ENCODE assay signal across 8 mouse cellular contexts in the genomic region with DNA sequence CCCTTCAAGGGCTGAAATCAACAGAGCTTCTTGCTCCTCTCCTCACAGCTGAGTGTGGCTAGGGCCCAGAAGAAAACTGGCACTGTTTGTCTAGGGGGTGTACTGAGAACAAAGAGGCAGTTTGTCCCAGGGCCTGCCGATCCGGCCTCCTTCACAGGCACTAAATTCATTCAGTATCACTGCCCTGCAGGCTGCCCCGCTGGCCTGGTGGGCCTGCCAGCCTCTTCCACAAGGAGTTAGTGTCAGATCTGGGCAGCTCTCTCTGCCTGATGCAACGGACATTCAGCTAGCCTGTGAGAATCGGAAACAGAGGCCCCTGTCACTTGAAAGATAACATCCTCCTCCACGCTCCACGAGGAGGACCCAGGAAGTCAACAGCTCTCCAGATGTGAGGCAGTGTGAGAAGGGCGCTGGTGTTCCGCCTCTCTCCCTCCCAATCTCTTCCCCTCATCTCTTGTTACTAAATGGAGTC.
DNase-seq lines count a peak whose midpoint lies in the region; ATAC-seq and TF ChIP-seq lines count a peak whose summit lies in the region.

No protein-coding gene starts in this region.

- 34% methylated on average over 9 of the region's 9 CpGs for WGBS in embryonic facial prominence, embryonic 10.5 days
- 16% methylated on average over 9 of the region's 9 CpGs for WGBS in heart, postnatal 0 days

- TF ChIP-seq EP300 in heart, postnatal 0 days (IDR thresholded peaks at IDR 0.05; ENCODE audit: low read depth) = no peak

- H3K4me2 ChIP-seq in heart, postnatal 0 days (ENCODE audit: low read depth, low read length) = no peak overlapping the region

- H3K27ac ChIP-seq in embryonic facial prominence, embryonic 10.5 days (replicated peaks) = peak overlapping the region; percentile 66
- peak overlapping the region; percentile 59; the same call in 1 of the 2 replicates for H3K27ac ChIP-seq in heart, postnatal 0 days (ENCODE audit: low read depth)

- H3K9ac ChIP-seq in heart, postnatal 0 days (replicated peaks; ENCODE audit: low read depth, low read length) = no peak overlapping the region

- peak; percentile 19 for DNase-seq in kidney, postnatal 14 days
- no peak for DNase-seq in kidney, adult 11 months
- peak; percentile 37 for DNase-seq in embryonic facial prominence, embryonic 10.5 days (ENCODE audit: low spot score)
- no peak for DNase-seq in heart, postnatal 0 days (ENCODE audit: low spot score)
- peak; percentile 71 to 78 for DNase-seq in left cerebral cortex, adult 9 months (ENCODE audit: low spot score in 2 of 2)
- peak; percentile 29 for DNase-seq in mesoderm, embryonic 11.5 days (ENCODE audit: low read depth, low spot score)
- DNase-seq in thymus, postnatal 14 days = peak; percentile 64

- TF ChIP-seq CTCF in heart, postnatal 0 days (IDR thresholded peaks at IDR 0.05; ENCODE audit: low read depth) = no peak

- H3K4me1 ChIP-seq in embryonic facial prominence, embryonic 10.5 days = peaks cover 14% of the 10 kb centered on the region
- H3K4me1 ChIP-seq in heart, postnatal 0 days (ENCODE audit: control insufficient read depth, insufficient read depth) = no peaks in the 10 kb centered on the region

- H3K36me3 ChIP-seq in embryonic facial prominence, embryonic 10.5 days (replicated peaks) = no peaks in the 10 kb centered on the region
- H3K36me3 ChIP-seq in heart, postnatal 0 days (replicated peaks; ENCODE audit: control insufficient read depth, insufficient read depth, low read length) = no peaks in the 10 kb centered on the region

- H3K27me3 ChIP-seq in embryonic facial prominence, embryonic 10.5 days (replicated peaks; ENCODE audit: low read depth, poor library complexity, severe bottlenecking) = no peaks in the 10 kb centered on the region
- H3K27me3 ChIP-seq in heart, postnatal 0 days (ENCODE audit: control insufficient read depth, insufficient read depth, low read length) = no peaks in the 10 kb centered on the region

- ATAC-seq in heart, postnatal 0 days (ENCODE audit: insufficient read depth, low read depth) = peak; percentile 40
- ATAC-seq in monocyte, adult 5-6 weeks (replicated peaks; ENCODE audit: insufficient number of reproducible peaks, low FRiP score, low TSS enrichment, poor library complexity, severe bottlenecking) = no peak

- H3K9me3 ChIP-seq in embryonic facial prominence, embryonic 10.5 days = no peaks in the 10 kb centered on the region
- no peaks in the 10 kb centered on the region for H3K9me3 ChIP-seq in heart, postnatal 0 days (replicated peaks; ENCODE audit: control insufficient read depth, low read length)

- no peak overlapping the region for H3K4me3 ChIP-seq in embryonic facial prominence, embryonic 10.5 days
- H3K4me3 ChIP-seq in heart, postnatal 0 days (ENCODE audit: low read depth, low read length) = no peak overlapping the region

Comparison
In these comparisons a context has a peak if more than half of its experiments do, and no peak if none do; other contexts are left out.
1. DNase-seq: peak in kidney, postnatal 14 days (single experiment), embryonic facial prominence, embryonic 10.5 days (single experiment), left cerebral cortex, adult 9 months (2 of 2), mesoderm, embryonic 11.5 days (single experiment) and thymus, postnatal 14 days (single experiment); none in kidney, adult 11 months (single experiment) and heart, postnatal 0 days (single experiment).